Mouse (Mus musculus) ES-E14 (cell line): ENCODE results near the gene Hint1. TPM values are rescaled to one million over a fixed set of nuclear protein-coding genes. Genes with fewer than 3 reads are reported as not detected.

Experiments
- DNase-seq: peaks from one replicate; pipeline ENCODE4 v3.0.0-alpha.2; 2013; ENCODE audit warnings: low read depth, low spot score
- H3K27ac ChIP-seq: 2 replicates; pipeline ENCODE4 v1.5.1; 2012; ENCODE audit warnings: low read depth, mild to moderate bottlenecking, low read length, moderate library complexity, mixed read lengths; ENCODE audit not compliant: poor library complexity, insufficient read depth, severe bottlenecking
- H3K36me3 ChIP-seq: 2 replicates; pipeline ENCODE4 v1.6.1; 2012; ENCODE audit warnings: mild to moderate bottlenecking, low read length, moderate library complexity, mixed read lengths; ENCODE audit not compliant: control insufficient read depth, poor library complexity, insufficient read depth, severe bottlenecking
- H3K4me1 ChIP-seq, 2 experiments: fragments of 150-350 bp in 1 of 2; sonication (generic) in 1 of 2; 2 replicates each; pipeline ENCODE4 v1.6.1; 2012; ENCODE audit warnings: low read length in 2 of 2, mild to moderate bottlenecking in 1 of 2, mixed read lengths in 1 of 2; ENCODE audit not compliant: control insufficient read depth in 2 of 2, insufficient read depth in 2 of 2, poor library complexity in 1 of 2
- H3K4me3 ChIP-seq, 2 experiments: fragments of 150-350 bp in 1 of 2; sonication (generic) in 1 of 2; 2 replicates each; pipeline ENCODE4 v1.5.1; 2012; ENCODE audit warnings: low read length in 2 of 2, low read depth in 1 of 2, mild to moderate bottlenecking in 1 of 2, mixed read lengths in 1 of 2; ENCODE audit not compliant: insufficient read depth in 1 of 2, poor library complexity in 1 of 2, severe bottlenecking in 1 of 2
- H3K9ac ChIP-seq: 2 replicates; pipeline ENCODE4 v1.6.1; 2012; ENCODE audit warnings: low read depth, mild to moderate bottlenecking, low read length, mixed read lengths; ENCODE audit not compliant: poor library complexity, insufficient read depth, severe bottlenecking
- H3K9me3 ChIP-seq: fragments of 150-350 bp; sonication (generic); 2 replicates; pipeline ENCODE4 v1.6.1; 2012; ENCODE audit warnings: low read depth, mild to moderate bottlenecking, low read length; ENCODE audit not compliant: control insufficient read depth, insufficient read depth
- CHD2 ChIP-seq: IDR thresholded peaks from 2 replicates; pipeline ENCODE4 v1.6.1; 2014; ENCODE audit warnings: mild to moderate bottlenecking, low read depth, low read length, inconsistent platforms
- HCFC1 ChIP-seq: IDR thresholded peaks from 2 replicates; pipeline ENCODE4 v1.6.1; 2012; ENCODE audit warnings: low read length, inconsistent platforms, borderline replicate concordance; ENCODE audit not compliant: insufficient read depth
- MAFK ChIP-seq: IDR thresholded peaks from 2 replicates; pipeline ENCODE4 v1.6.1; 2014; ENCODE audit warnings: mild to moderate bottlenecking, low read depth, low read length, inconsistent platforms; ENCODE audit not compliant: insufficient read depth
- ZC3H11A ChIP-seq: IDR thresholded peaks from 2 replicates; pipeline ENCODE4 v1.6.1; 2012; ENCODE audit warnings: low read depth, mild to moderate bottlenecking, inconsistent platforms, low read length, borderline replicate concordance
- ZNF384 ChIP-seq: IDR thresholded peaks from 2 replicates; pipeline ENCODE4 v1.6.1; 2012; ENCODE audit warnings: low read depth, low read length, inconsistent platforms
- in situ Hi-C, 2 experiments: fragments of 600-800 bp; cut with MboI; formaldehyde crosslinking; loops; one replicate each; pipeline ENCODE4 v1.15.1; 2025; ENCODE audit warnings: low sequenced_read_pairs in 2 of 2, inconsistent platforms in 1 of 2; ENCODE audit not compliant: unreplicated experiment in 2 of 2
- total RNA-seq: library from RNA; depleted of rRNA; stranded (reverse); fragments of 300-350 nt; gene quantifications from 2 replicates; pipeline ENCODE4 v1.2.3, GENCODE M21; 2012

Gene Hint1
- total RNA-seq, 1 experiment = 707 TPM

DNA sequence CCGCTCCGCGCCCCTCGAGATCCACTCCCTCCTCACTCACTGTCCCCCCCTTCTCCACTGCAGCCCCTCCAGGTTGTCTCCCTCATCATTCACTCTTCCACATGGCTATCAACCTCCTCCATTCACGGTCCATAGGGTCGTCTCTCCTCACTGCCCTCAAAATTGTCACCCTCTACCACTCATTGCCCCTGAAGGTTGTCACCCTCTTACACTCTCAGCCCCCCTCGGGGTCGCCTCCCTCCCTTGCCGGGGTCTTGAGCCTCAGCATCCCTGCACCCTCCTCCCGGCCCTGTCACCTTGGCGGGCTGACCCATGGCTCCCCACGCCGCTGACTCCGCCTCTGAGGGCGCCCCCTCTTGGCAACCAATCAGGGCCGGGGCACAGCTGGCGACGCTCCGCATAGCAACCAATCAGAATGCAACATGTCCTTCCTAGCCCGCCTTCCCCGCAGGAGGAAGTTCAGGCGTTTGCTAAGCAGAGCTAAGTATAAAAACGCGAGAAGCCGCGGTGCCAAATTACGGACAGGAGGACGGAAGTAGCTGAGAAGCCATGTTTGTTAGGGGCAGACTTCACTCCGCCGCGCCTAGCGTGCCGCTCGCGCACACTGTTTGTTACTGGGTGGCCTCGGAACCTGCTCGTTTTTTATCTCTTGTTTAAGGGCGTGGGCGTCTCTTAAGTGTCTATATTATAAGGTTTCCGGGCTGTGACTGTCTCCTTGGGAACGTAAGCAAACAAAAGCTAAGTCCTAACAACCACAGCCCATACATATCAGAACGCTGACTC, 5.7 kb upstream of the Hint1 start, which contains the start of gene Lyrm7:
TSS of gene Lyrm7 (minus strand) at position 661 of the 783 bp plus-strand sequence.
- DNase-seq = peak; percentile 97
- Histone ChIP-seq H3K9ac (peak within 1 kb of the TSS; percentile 81), H3K9me3 (no peaks in the 10 kb centered on the region), H3K27ac (peak within 1 kb of the TSS; percentile 69), H3K36me3 (no peaks in the 10 kb centered on the region), H3K4me1 (peaks cover 0 to 2% of the 10 kb centered on the region in 2 experiments; a peak in 3 of 4 replicates), H3K4me3 (peak within 1 kb of the TSS; percentile 79 to 82)
- in situ Hi-C loops = no loop called here
- peak; percentile 95 for TF ChIP-seq CHD2
- TF ChIP-seq MAFK = no peak
- TF ChIP-seq ZC3H11A = no peak
- peak; percentile 89 for TF ChIP-seq HCFC1
- TF ChIP-seq ZNF384 = no peak

- H3K36me3 ChIP-seq = no peaks in the 10 kb centered on the region
- H3K4me1 ChIP-seq = peaks cover 0 to 4% of the 10 kb centered on the region in 2 experiments; a peak in 3 of 4 replicates
- H3K27ac ChIP-seq = no peak overlapping the region
- no peaks in the 10 kb centered on the region for H3K9me3 ChIP-seq
- in situ Hi-C loops = no loop called here
- H3K4me3 ChIP-seq = no peak overlapping the region
- no peak for TF ChIP-seq MAFK
- TF ChIP-seq HCFC1 = no peak
- TF ChIP-seq ZC3H11A = no peak
- TF ChIP-seq CHD2 = no peak
- TF ChIP-seq ZNF384 = no peak
- no peak for DNase-seq
- no peak overlapping the region; the same call in 1 of the 2 replicates for H3K9ac ChIP-seq
Measured at GRCm38 (mm10) chr11:54861471-54862420, 4.4 kb upstream of the Hint1 start.

GRCm38 (mm10) chr11:54862621-54863520, 3.3 kb upstream of the Hint1 start:
- in situ Hi-C loops = no loop called here

More at GRCm38 (mm10) chr11:54862621-54863520, 3.3 kb upstream of the Hint1 start:
- H3K4me3 ChIP-seq = no peak overlapping the region
- H3K4me1 ChIP-seq = peaks cover 0 to 4% of the 10 kb centered on the region in 2 experiments; a peak in 3 of 4 replicates
- H3K27ac ChIP-seq = no peak overlapping the region
- peak overlapping the region; percentile 36; the same call in 1 of the 2 replicates for H3K9ac ChIP-seq
- TF ChIP-seq HCFC1 = no peak
- peak; percentile 43; the same call in 1 of the 2 replicates for TF ChIP-seq ZC3H11A
- H3K9me3 ChIP-seq = no peaks in the 10 kb centered on the region
- DNase-seq = no peak
- H3K36me3 ChIP-seq = no peaks in the 10 kb centered on the region
